Mouse (Mus musculus): ENCODE measurements at regions not wholly inside any gene's neighbourhood (a gene's known extent, or its start where the extent isn't known, plus 50 kb on each side); places are given as distances from the start of the nearest gene placed in this dataset.
A peak's percentile ranks its signal among the peaks of the same experiment; 100 is the strongest.

GRCm38 (mm10) chr10:29736677-29737076 is 201.0 kb upstream of the Rspo3 start:
- H3K36me3 ChIP-seq = no peaks in the 10 kb centered on the region
- no peak overlapping the region for H3K27ac ChIP-seq
- H3K9me3 ChIP-seq = no peaks in the 10 kb centered on the region
- ATAC-seq = no peak
- no peak overlapping the region for H3K4me2 ChIP-seq (replicated peaks)
- 55% methylated on average over 3 of the region's 3 CpGs for WGBS
- H3K27me3 ChIP-seq (replicated peaks) = no peaks in the 10 kb centered on the region
- no peak overlapping the region for H3K4me3 ChIP-seq (replicated peaks)
- H3K4me1 ChIP-seq (replicated peaks) = no peaks in the 10 kb centered on the region
- H3K9ac ChIP-seq = no peak overlapping the region

GRCm38 (mm10) chr10:29725319-29725718 is 189.7 kb upstream of the Rspo3 start:
- 80% methylated on average over 3 of the region's 3 CpGs for WGBS
- H3K4me3 ChIP-seq (replicated peaks) = no peak overlapping the region
- H3K4me1 ChIP-seq (replicated peaks) = no peaks in the 10 kb centered on the region
- H3K36me3 ChIP-seq = no peaks in the 10 kb centered on the region
- H3K27me3 ChIP-seq (replicated peaks) = no peaks in the 10 kb centered on the region
- no peak overlapping the region for H3K9ac ChIP-seq
- no peaks in the 10 kb centered on the region for H3K9me3 ChIP-seq
- H3K27ac ChIP-seq = no peak overlapping the region
- ATAC-seq = no peak
- H3K4me2 ChIP-seq (replicated peaks) = no peak overlapping the region

GRCm38 (mm10) chr10:29710967-29711366 is 175.3 kb upstream of the Rspo3 start:
- Histone ChIP-seq H3K4me3 (replicated peaks) (no peak overlapping the region), H3K9me3 (no peaks in the 10 kb centered on the region), H3K27me3 (replicated peaks) (no peaks in the 10 kb centered on the region), H3K4me2 (replicated peaks) (no peak overlapping the region), H3K27ac (no peak overlapping the region), H3K36me3 (no peaks in the 10 kb centered on the region), H3K9ac (no peak overlapping the region), H3K4me1 (replicated peaks) (no peaks in the 10 kb centered on the region)
- ATAC-seq = no peak
- 7% methylated on average over 1 of the region's 1 CpGs for WGBS

- H3K27ac ChIP-seq = no peak overlapping the region
- H3K9me3 ChIP-seq = no peaks in the 10 kb centered on the region
- H3K4me2 ChIP-seq (replicated peaks) = no peak overlapping the region
- no peaks in the 10 kb centered on the region for H3K4me1 ChIP-seq (replicated peaks)
- no peaks in the 10 kb centered on the region for H3K27me3 ChIP-seq (replicated peaks)
- H3K36me3 ChIP-seq = no peaks in the 10 kb centered on the region
- WGBS = 32% methylated on average over 2 of the region's 2 CpGs
- H3K9ac ChIP-seq = no peak overlapping the region
- no peak overlapping the region for H3K4me3 ChIP-seq (replicated peaks)
- no peak for ATAC-seq
Measured at GRCm38 (mm10) chr10:29708653-29709052, 173.0 kb upstream of the Rspo3 start.

GRCm38 (mm10) chr10:29693009-29693935 is 157.6 kb upstream of the Rspo3 start:
- H3K4me1 ChIP-seq (replicated peaks) = no peaks in the 10 kb centered on the region
- H3K9me3 ChIP-seq = no peaks in the 10 kb centered on the region
- H3K4me3 ChIP-seq (replicated peaks) = no peak overlapping the region
- no peak overlapping the region for H3K4me2 ChIP-seq (replicated peaks)
- H3K27ac ChIP-seq = no peak overlapping the region
- H3K9ac ChIP-seq = no peak overlapping the region
- WGBS = 46% methylated on average over 15 of the region's 15 CpGs
- ATAC-seq = peak; percentile 15; the same call in 1 of the 2 replicates
- no peaks in the 10 kb centered on the region for H3K36me3 ChIP-seq
- no peaks in the 10 kb centered on the region for H3K27me3 ChIP-seq (replicated peaks)

GRCm38 (mm10) chr10:29689529-29689928 is 153.9 kb upstream of the Rspo3 start:
- ATAC-seq = no peak
- no peak overlapping the region for H3K4me2 ChIP-seq (replicated peaks)
- H3K36me3 ChIP-seq = no peaks in the 10 kb centered on the region
- no peak overlapping the region for H3K27ac ChIP-seq
- no peaks in the 10 kb centered on the region for H3K27me3 ChIP-seq (replicated peaks)
- no peak overlapping the region for H3K9ac ChIP-seq
- 62% methylated on average over 3 of the region's 3 CpGs for WGBS
- no peaks in the 10 kb centered on the region for H3K4me1 ChIP-seq (replicated peaks)
- no peak overlapping the region for H3K4me3 ChIP-seq (replicated peaks)
- H3K9me3 ChIP-seq = no peaks in the 10 kb centered on the region

GRCm38 (mm10) chr10:29686982-29687381 is 151.3 kb upstream of the Rspo3 start:
- Histone ChIP-seq H3K4me2 (replicated peaks) (no peak overlapping the region), H3K27me3 (replicated peaks) (no peaks in the 10 kb centered on the region), H3K9me3 (no peaks in the 10 kb centered on the region), H3K27ac (no peak overlapping the region), H3K4me3 (replicated peaks) (no peak overlapping the region), H3K4me1 (replicated peaks) (no peaks in the 10 kb centered on the region), H3K36me3 (no peaks in the 10 kb centered on the region), H3K9ac (no peak overlapping the region)
- no peak for ATAC-seq
- WGBS = 49% methylated on average over 5 of the region's 5 CpGs

GRCm38 (mm10) chr10:29674377-29674776 is 138.7 kb upstream of the Rspo3 start:
- Histone ChIP-seq H3K4me2 (replicated peaks) (no peak overlapping the region), H3K4me3 (replicated peaks) (no peak overlapping the region), H3K4me1 (replicated peaks) (no peaks in the 10 kb centered on the region), H3K9me3 (no peaks in the 10 kb centered on the region), H3K9ac (no peak overlapping the region), H3K36me3 (no peaks in the 10 kb centered on the region), H3K27ac (no peak overlapping the region), H3K27me3 (replicated peaks) (no peaks in the 10 kb centered on the region)
- ATAC-seq = no peak
- 54% methylated on average over 3 of the region's 3 CpGs for WGBS

- 73% methylated on average over 1 of the region's 1 CpGs for WGBS
Measured at GRCm38 (mm10) chr10:29661752-29662151, 126.1 kb upstream of the Rspo3 start.

GRCm38 (mm10) chr10:29640249-29640648 is 104.6 kb upstream of the Rspo3 start:
- Histone ChIP-seq H3K4me1 (replicated peaks) (no peaks in the 10 kb centered on the region), H3K4me3 (replicated peaks) (no peak overlapping the region), H3K27me3 (replicated peaks) (no peaks in the 10 kb centered on the region), H3K9me3 (no peaks in the 10 kb centered on the region), H3K9ac (no peak overlapping the region), H3K4me2 (replicated peaks) (no peak overlapping the region), H3K27ac (no peak overlapping the region), H3K36me3 (no peaks in the 10 kb centered on the region)
- no peak for ATAC-seq
- 84% methylated on average over 1 of the region's 1 CpGs for WGBS

More at GRCm38 (mm10) chr10:29661752-29662151, 126.1 kb upstream of the Rspo3 start:
- Histone ChIP-seq H3K36me3 (no peaks in the 10 kb centered on the region), H3K27me3 (replicated peaks) (no peaks in the 10 kb centered on the region), H3K9ac (no peak overlapping the region), H3K4me3 (replicated peaks) (no peak overlapping the region), H3K9me3 (no peaks in the 10 kb centered on the region), H3K4me2 (replicated peaks) (no peak overlapping the region), H3K27ac (no peak overlapping the region), H3K4me1 (replicated peaks) (no peaks in the 10 kb centered on the region)
- ATAC-seq = no peak

GRCm38 (mm10) chr10:29635828-29636227 is 100.2 kb upstream of the Rspo3 start:
- 20% methylated on average over 5 of the region's 5 CpGs for WGBS
- Histone ChIP-seq H3K9ac (no peak overlapping the region), H3K4me1 (replicated peaks) (no peaks in the 10 kb centered on the region), H3K4me3 (replicated peaks) (no peak overlapping the region), H3K36me3 (no peaks in the 10 kb centered on the region), H3K4me2 (replicated peaks) (no peak overlapping the region), H3K9me3 (no peaks in the 10 kb centered on the region), H3K27me3 (replicated peaks) (no peaks in the 10 kb centered on the region), H3K27ac (no peak overlapping the region)
- ATAC-seq = no peak

- no peak for ATAC-seq
- Histone ChIP-seq H3K4me1 (replicated peaks) (no peaks in the 10 kb centered on the region), H3K27ac (no peak overlapping the region), H3K4me3 (replicated peaks) (no peak overlapping the region), H3K9ac (no peak overlapping the region), H3K9me3 (no peaks in the 10 kb centered on the region), H3K36me3 (no peaks in the 10 kb centered on the region), H3K4me2 (replicated peaks) (no peak overlapping the region), H3K27me3 (replicated peaks) (no peaks in the 10 kb centered on the region)
- 11% methylated on average over 4 of the region's 4 CpGs for WGBS
Measured at GRCm38 (mm10) chr10:29595455-29595854, 59.8 kb upstream of the Rspo3 start.

- no peaks in the 10 kb centered on the region for H3K9me3 ChIP-seq
- no peaks in the 10 kb centered on the region for H3K4me1 ChIP-seq (replicated peaks)
- H3K4me2 ChIP-seq (replicated peaks) = no peak overlapping the region
- no peaks in the 10 kb centered on the region for H3K36me3 ChIP-seq
- no peak for ATAC-seq
- no peak overlapping the region for H3K9ac ChIP-seq
- 55% methylated on average over 1 of the region's 1 CpGs for whole genome bisulfite sequencing
- H3K4me3 ChIP-seq (replicated peaks) = no peak overlapping the region
- no peak overlapping the region for H3K27ac ChIP-seq
- no peaks in the 10 kb centered on the region for H3K27me3 ChIP-seq (replicated peaks)
Measured at GRCm38 (mm10) chr10:29594969-29595368, 59.3 kb upstream of the Rspo3 start.
